8 mouse cellular contexts compared by ENCODE assay signal in the genomic region with DNA sequence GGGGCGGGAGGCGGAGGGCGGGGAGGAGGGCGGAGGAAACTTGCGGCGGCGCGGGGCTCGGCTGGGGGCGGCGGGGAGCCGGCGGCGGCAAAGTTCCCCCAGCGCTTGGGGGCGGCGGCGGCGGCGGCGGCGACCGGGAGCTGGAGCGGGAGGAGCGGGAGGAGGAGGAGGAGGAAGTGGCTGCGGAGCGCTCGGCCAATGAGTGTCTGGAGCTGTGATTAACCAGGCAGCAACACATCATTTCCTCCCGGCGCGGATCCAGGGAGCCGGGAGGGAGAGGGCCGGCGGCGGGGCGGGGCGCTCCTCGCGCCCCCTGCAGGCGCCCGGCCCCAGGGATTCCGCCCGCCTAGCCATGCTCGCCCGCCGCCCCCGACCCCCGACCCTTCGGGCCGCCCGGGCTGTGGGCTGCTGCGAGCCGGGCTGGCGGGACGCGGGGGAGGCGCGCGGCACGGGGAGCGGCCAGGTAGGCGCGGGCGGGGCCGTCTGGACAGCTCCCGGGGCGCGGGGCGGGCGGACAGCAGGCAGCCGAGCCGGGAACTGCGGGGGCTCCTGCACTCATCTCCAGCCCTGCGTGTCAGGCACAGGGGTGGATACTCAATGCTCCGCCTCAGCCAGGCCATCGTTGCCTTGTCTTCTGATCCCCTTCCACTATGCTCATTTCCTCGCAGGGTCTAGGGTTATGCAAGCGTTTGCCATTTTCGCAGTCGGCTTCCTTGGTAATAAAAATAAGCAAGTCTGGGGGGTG. TPM values are rescaled to one million over a fixed set of nuclear protein-coding genes. Genes with fewer than 3 reads are reported as not detected.
DNase-seq lines count a peak whose midpoint lies in the region; ATAC-seq and TF ChIP-seq lines count a peak whose summit lies in the region.

A gene (minus strand): TSS at position 92 of the 745 bp plus-strand sequence.
A gene (plus strand): TSS at position 233 of the 745 bp plus-strand sequence.

- peak; percentile 89 for ATAC-seq in cerebellum, adult (ENCODE audit: insufficient number of reproducible peaks, low FRiP score, low TSS enrichment)
- peak; percentile 95 for ATAC-seq in forebrain, embryonic 16.5 days

- peak; percentile 37; the same call in 1 of the 2 replicates for TF ChIP-seq POLR2A in lung, adult 2 months (IDR thresholded peaks at IDR 0.05; ENCODE audit: borderline replicate concordance, extremely low read depth, low read depth, low read length)
- peak; percentile 48; the same call in 1 of the 2 replicates for TF ChIP-seq POLR2A in olfactory bulb, adult 2 months (IDR thresholded peaks at IDR 0.05; ENCODE audit: insufficient read depth, low read depth, low read length)

- H3K27ac ChIP-seq in forebrain, embryonic 16.5 days (ENCODE audit: low read length) = peak within 1 kb of the TSS; percentile 98
- peak within 1 kb of the TSS; percentile 99 for H3K27ac ChIP-seq in layer of hippocampus, adult 2 months
- H3K27ac ChIP-seq in olfactory bulb, adult 2 months (ENCODE audit: insufficient read depth, low read depth, low read length) = peak within 1 kb of the TSS; percentile 95

- DNase-seq in heart, postnatal 25 days (ENCODE audit: low spot score) = peak; percentile 88
- DNase-seq in layer of hippocampus, adult 2 months (ENCODE audit: low spot score in 2 of 2) = peak; percentile 84 to 90
- DNase-seq in lung, adult 2 months = peak; percentile 84
- DNase-seq in thymus, postnatal 10 days (ENCODE audit: low spot score in 2 of 2) = peak; percentile 20 to 31

- H3K4me1 ChIP-seq in E14TG2a.4 (replicated peaks; ENCODE audit: low read depth, low read length) = peaks cover 32% of the 10 kb centered on the region
- peaks cover 40% of the 10 kb centered on the region for H3K4me1 ChIP-seq in forebrain, embryonic 16.5 days (replicated peaks; ENCODE audit: control insufficient read depth, insufficient read depth, low read length)
- peaks cover 19% of the 10 kb centered on the region for H3K4me1 ChIP-seq in lung, adult 2 months (ENCODE audit: control insufficient read depth, insufficient read depth, low read length)
- peaks cover 10% of the 10 kb centered on the region for H3K4me1 ChIP-seq in olfactory bulb, adult 2 months (ENCODE audit: control insufficient read depth, insufficient read depth, low read length)

- TF ChIP-seq CTCF in E14TG2a.4 (conservative IDR thresholded peaks at IDR 0.05; ENCODE audit: low read length) = no peak
- peak; percentile 66 for TF ChIP-seq CTCF in layer of hippocampus, adult 2 months (conservative IDR thresholded peaks at IDR 0.05)
- no peak for TF ChIP-seq CTCF in lung, adult 2 months (IDR thresholded peaks at IDR 0.05; ENCODE audit: insufficient read depth, low read length)
- no peak for TF ChIP-seq CTCF in olfactory bulb, adult 2 months (IDR thresholded peaks at IDR 0.05; ENCODE audit: insufficient read depth, low read depth, low read length)

- peak within 1 kb of the TSS; percentile 97 for H3K9ac ChIP-seq in forebrain, embryonic 16.5 days (replicated peaks; ENCODE audit: low read depth, low read length)

- H3K4me2 ChIP-seq in forebrain, embryonic 16.5 days (ENCODE audit: low read length) = peak within 1 kb of the TSS; percentile 53

- peak within 1 kb of the TSS; percentile 88 for H3K4me3 ChIP-seq in E14TG2a.4 (replicated peaks; ENCODE audit: low read length)
- H3K4me3 ChIP-seq in forebrain, embryonic 16.5 days (replicated peaks; ENCODE audit: low read length) = peak within 1 kb of the TSS; percentile 94
- H3K4me3 ChIP-seq in layer of hippocampus, adult 2 months = peak within 1 kb of the TSS; percentile 79
- H3K4me3 ChIP-seq in lung, adult 2 months (replicated peaks; ENCODE audit: extremely low read depth, low read depth, low read length) = peak within 1 kb of the TSS; percentile 100
- H3K4me3 ChIP-seq in olfactory bulb, adult 2 months (ENCODE audit: insufficient read depth, low read depth, low read length) = peak within 1 kb of the TSS; percentile 80

- intact Hi-C loops in heart, postnatal 25 days (cut with DNase I) = loop anchor here (1.0 to 5.0 kb wide), 3 partner anchors 34 to 100 kb away; no protein-coding TSS in a partner anchor

- peaks cover 21% of the 10 kb centered on the region for H3K27me3 ChIP-seq in E14TG2a.4 (ENCODE audit: insufficient read depth, low read length)
- H3K27me3 ChIP-seq in forebrain, embryonic 16.5 days (replicated peaks; ENCODE audit: control insufficient read depth, insufficient read depth, low read length) = no peaks in the 10 kb centered on the region

- H3K36me3 ChIP-seq in E14TG2a.4 (ENCODE audit: insufficient read depth, low read length) = no peaks in the 10 kb centered on the region
- no peaks in the 10 kb centered on the region for H3K36me3 ChIP-seq in forebrain, embryonic 16.5 days (ENCODE audit: control insufficient read depth, insufficient read depth)

- 1% methylated on average over 33 of the region's 80 CpGs for WGBS in forebrain, embryonic 16.5 days
- 1% methylated on average over 54 of the region's 80 CpGs for WGBS in lung, adult 2 months
- WGBS in olfactory bulb, adult 2 months = under 1% methylated on average over 79 of the region's 80 CpGs

- no peaks in the 10 kb centered on the region for H3K9me3 ChIP-seq in E14TG2a.4 (ENCODE audit: low read length)
- H3K9me3 ChIP-seq in forebrain, embryonic 16.5 days (ENCODE audit: control insufficient read depth, low read length) = no peaks in the 10 kb centered on the region

RNA-seq across cellular contexts. Expression of the first gene that starts in this region (rescaled TPM):
- polyA plus RNA-seq in forebrain, embryonic 16.5 days (2015; fragmentation: Nextera tagmentation; extraction: Ambion mirVana) = 7.4 and 9.8 TPM in 2 replicates
- 10 to 100 TPM; 16.0 to 19.5 TPM for total RNA-seq in heart, postnatal 25 days (2021)
- 10 to 100 TPM; 46.0 to 48.2 TPM for total RNA-seq in layer of hippocampus, adult 2 months (2021)
- polyA plus RNA-seq in lung, adult 2 months (2012; rRNA removed) = 5.0 and 9.7 TPM in 2 replicates
- not detected in 2 replicates for polyA plus RNA-seq in olfactory bulb, adult 2 months (2012; ENCODE audit: insufficient read depth, insufficient read length, low replicate concordance, missing spikeins)

RNA-seq across cellular contexts. Expression of the second gene that starts in this region (rescaled TPM):
- polyA plus RNA-seq in forebrain, embryonic 16.5 days (2015; fragmentation: Nextera tagmentation; extraction: Ambion mirVana) = 11.7 and 16.8 TPM in 2 replicates
- total RNA-seq in heart, postnatal 25 days (2021) = 1 to 10 TPM; 3.1 to 3.8 TPM
- 10 to 100 TPM; 32.7 to 38.5 TPM for total RNA-seq in layer of hippocampus, adult 2 months (2021)
- polyA plus RNA-seq in lung, adult 2 months (2012; rRNA removed) = 4.8 and 7.6 TPM in 2 replicates
- polyA plus RNA-seq in olfactory bulb, adult 2 months (2012; ENCODE audit: insufficient read depth, insufficient read length, low replicate concordance, missing spikeins) = not detected in 2 replicates

Comparison
In these comparisons a context has a peak if more than half of its experiments do, and no peak if none do; other contexts are left out.
1. Peak in every context shown above with its lines: DNase-seq, ATAC-seq, H3K4me3 ChIP-seq and H3K27ac ChIP-seq.
2. RNA of the second gene that starts in this region (total RNA-seq): 32.7 to 38.5 TPM in layer of hippocampus, adult 2 months; 3.1 to 3.8 TPM in heart, postnatal 25 days; every median in the first group is over 4 times any median in the second.
3. DNase-seq: peak in every context shown above with its lines; median percentile 88 in heart, postnatal 25 days; 87 in layer of hippocampus, adult 2 months; 84 in lung, adult 2 months; 26 in thymus, postnatal 10 days.